Mouse (Mus musculus): ENCODE measurements around the gene Dglucy. TPM values are rescaled to one million over a fixed set of nuclear protein-coding genes. Genes with fewer than 3 reads are reported as not detected.

Dglucy gene
- polyA plus RNA-seq, 1 experiment from 2014 or later: 3.6 TPM

GRCm38 (mm10) chr12:100897736-100898650 lies 119.1 kb downstream of the Dglucy start:
- H3K36me3 ChIP-seq: no peaks in the 10 kb centered on the region
- H3K4me2 ChIP-seq (replicated peaks): peak overlapping the region; percentile 80
- H3K27ac ChIP-seq (replicated peaks): no peak overlapping the region
- H3K4me1 ChIP-seq: peaks cover 33% of the 10 kb centered on the region
- WGBS: 17% methylated on average over 12 of the region's 12 CpGs
- H3K4me3 ChIP-seq: peak overlapping the region; percentile 42; the same call in 1 of the 2 replicates
- no peaks in the 10 kb centered on the region for H3K9me3 ChIP-seq
- H3K9ac ChIP-seq (replicated peaks): 0 out of 2 replicates have a peak overlapping the region, but pooled peaks have one; percentile 46
- H3K27me3 ChIP-seq: peaks cover 23% of the 10 kb centered on the region
- no peak for ATAC-seq (replicated peaks)

GRCm38 (mm10) chr12:100899111-100899640 lies 120.3 kb downstream of the Dglucy start:
- peak overlapping the region; percentile 46 for H3K9ac ChIP-seq (replicated peaks)
- ATAC-seq (replicated peaks): peak; percentile 32
- no peaks in the 10 kb centered on the region for H3K36me3 ChIP-seq
- peaks cover 33% of the 10 kb centered on the region for H3K4me1 ChIP-seq
- peak overlapping the region; percentile 80 for H3K4me2 ChIP-seq (replicated peaks)
- H3K27ac ChIP-seq (replicated peaks): no peak overlapping the region
- WGBS: under 1% methylated on average over 30 of the region's 30 CpGs
- peaks cover 23% of the 10 kb centered on the region for H3K27me3 ChIP-seq
- H3K9me3 ChIP-seq: no peaks in the 10 kb centered on the region
- H3K4me3 ChIP-seq: peak overlapping the region; percentile 42

- 76% methylated on average over 6 of the region's 6 CpGs for WGBS
- Histone ChIP-seq H3K4me2 (replicated peaks) (no peak overlapping the region), H3K27ac (replicated peaks) (no peak overlapping the region), H3K9ac (replicated peaks) (no peak overlapping the region), H3K9me3 (no peaks in the 10 kb centered on the region), H3K4me3 (no peak overlapping the region), H3K36me3 (no peaks in the 10 kb centered on the region), H3K27me3 (peaks cover 23% of the 10 kb centered on the region), H3K4me1 (peaks cover 29% of the 10 kb centered on the region)
- ATAC-seq (replicated peaks): no peak
Observed at GRCm38 (mm10) chr12:100900901-100901300, 122.0 kb downstream of the Dglucy start.

GRCm38 (mm10) chr12:100901386-100901785 lies 122.5 kb downstream of the Dglucy start:
- no peak overlapping the region for H3K4me2 ChIP-seq (replicated peaks)
- H3K4me1 ChIP-seq: peaks cover 29% of the 10 kb centered on the region
- no peaks in the 10 kb centered on the region for H3K36me3 ChIP-seq
- H3K27me3 ChIP-seq: peaks cover 23% of the 10 kb centered on the region
- no peak overlapping the region for H3K27ac ChIP-seq (replicated peaks)
- no peak for ATAC-seq (replicated peaks)
- 79% methylated on average over 6 of the region's 6 CpGs for WGBS
- no peak overlapping the region for H3K4me3 ChIP-seq
- H3K9me3 ChIP-seq: no peaks in the 10 kb centered on the region
- H3K9ac ChIP-seq (replicated peaks): no peak overlapping the region

- Histone ChIP-seq H3K4me3 (no peak overlapping the region), H3K4me1 (peaks cover 17% of the 10 kb centered on the region), H3K9ac (replicated peaks) (no peak overlapping the region), H3K9me3 (no peaks in the 10 kb centered on the region), H3K4me2 (replicated peaks) (no peak overlapping the region), H3K36me3 (no peaks in the 10 kb centered on the region), H3K27ac (replicated peaks) (no peak overlapping the region), H3K27me3 (peaks cover 17% of the 10 kb centered on the region)
- no peak for ATAC-seq (replicated peaks)
- 87% methylated on average over 9 of the region's 9 CpGs for WGBS
Observed at GRCm38 (mm10) chr12:100903761-100904160, 124.9 kb downstream of the Dglucy start.

- ATAC-seq (replicated peaks): no peak
- 79% methylated on average over 5 of the region's 5 CpGs for WGBS
- Histone ChIP-seq H3K4me1 (peaks cover 23% of the 10 kb centered on the region), H3K4me3 (no peak overlapping the region), H3K9ac (replicated peaks) (no peak overlapping the region), H3K9me3 (no peaks in the 10 kb centered on the region), H3K27ac (replicated peaks) (no peak overlapping the region), H3K27me3 (no peaks in the 10 kb centered on the region), H3K4me2 (replicated peaks) (no peak overlapping the region), H3K36me3 (no peaks in the 10 kb centered on the region)
Observed at GRCm38 (mm10) chr12:100906861-100907260, 128.0 kb downstream of the Dglucy start.

GRCm38 (mm10) chr12:100907598-100908297 lies 128.9 kb downstream of the Dglucy start, which contains the start of gene Gpr68:
Gene Gpr68, minus strand, starts transcription at chr12:100908198.
- Histone ChIP-seq H3K9me3 (no peaks in the 10 kb centered on the region), H3K4me1 (peaks cover 23% of the 10 kb centered on the region), H3K36me3 (peaks cover 2% of the 10 kb centered on the region), H3K27ac (replicated peaks) (no peak within 1 kb of the TSS), H3K4me3 (peak within 1 kb of the TSS; percentile 42), H3K4me2 (replicated peaks) (peak within 1 kb of the TSS; percentile 63), H3K9ac (replicated peaks) (peak within 1 kb of the TSS; percentile 46), H3K27me3 (no peaks in the 10 kb centered on the region)
- 5% methylated on average over 39 of the region's 39 CpGs for WGBS
- ATAC-seq (replicated peaks): peak; percentile 69

- Histone ChIP-seq H3K4me2 (replicated peaks) (peak overlapping the region; percentile 63), H3K9me3 (no peaks in the 10 kb centered on the region), H3K27ac (replicated peaks) (no peak overlapping the region), H3K4me3 (peak overlapping the region; percentile 42), H3K27me3 (no peaks in the 10 kb centered on the region), H3K4me1 (peaks cover 23% of the 10 kb centered on the region), H3K9ac (replicated peaks) (peak overlapping the region; percentile 46), H3K36me3 (peaks cover 9% of the 10 kb centered on the region)
- peak; percentile 21; the same call in 1 of the 2 replicates for ATAC-seq (replicated peaks)
- 24% methylated on average over 9 of the region's 10 CpGs for WGBS
Observed at GRCm38 (mm10) chr12:100908298-100909034, 129.6 kb downstream of the Dglucy start.

GRCm38 (mm10) chr12:100909765-100910164 lies 130.9 kb downstream of the Dglucy start:
- no peak overlapping the region for H3K4me3 ChIP-seq
- H3K4me2 ChIP-seq (replicated peaks): no peak overlapping the region
- H3K27me3 ChIP-seq: no peaks in the 10 kb centered on the region
- peaks cover 23% of the 10 kb centered on the region for H3K4me1 ChIP-seq
- no peaks in the 10 kb centered on the region for H3K9me3 ChIP-seq
- no peak overlapping the region for H3K27ac ChIP-seq (replicated peaks)
- no peak for ATAC-seq (replicated peaks)
- H3K9ac ChIP-seq (replicated peaks): no peak overlapping the region
- WGBS: 65% methylated on average over 6 of the region's 6 CpGs
- peaks cover 16% of the 10 kb centered on the region for H3K36me3 ChIP-seq

- no peaks in the 10 kb centered on the region for H3K9me3 ChIP-seq
- H3K4me3 ChIP-seq: no peak overlapping the region
- H3K27ac ChIP-seq (replicated peaks): no peak overlapping the region
- H3K27me3 ChIP-seq: no peaks in the 10 kb centered on the region
- no peak for ATAC-seq (replicated peaks)
- H3K4me2 ChIP-seq (replicated peaks): no peak overlapping the region
- H3K4me1 ChIP-seq: peaks cover 23% of the 10 kb centered on the region
- H3K9ac ChIP-seq (replicated peaks): no peak overlapping the region
- 62% methylated on average over 12 of the region's 12 CpGs for WGBS
- peaks cover 22% of the 10 kb centered on the region for H3K36me3 ChIP-seq
Observed at GRCm38 (mm10) chr12:100910731-100911130, 131.9 kb downstream of the Dglucy start.

GRCm38 (mm10) chr12:100924646-100925339 lies 145.9 kb downstream of the Dglucy start:
- Histone ChIP-seq H3K27ac (replicated peaks) (no peak overlapping the region), H3K4me3 (no peak overlapping the region), H3K9ac (replicated peaks) (no peak overlapping the region), H3K9me3 (no peaks in the 10 kb centered on the region), H3K36me3 (peaks cover 51% of the 10 kb centered on the region), H3K27me3 (no peaks in the 10 kb centered on the region), H3K4me1 (no peaks in the 10 kb centered on the region), H3K4me2 (replicated peaks) (no peak overlapping the region)
- ATAC-seq (replicated peaks): no peak
- 89% methylated on average over 15 of the region's 15 CpGs for WGBS

Data from forebrain, embryonic 15.5 days (tissue).